Mouse (Mus musculus): Measurements from ENCODE around the gene Hist2h2be. TPM values are rescaled to one million over a fixed set of nuclear protein-coding genes. Genes with fewer than 3 reads are reported as not detected.

Gene Hist2h2be
- polyA plus RNA-seq, 1 experiment from 2014 or later = 23.5 TPM

Other genes with a start within 250 kb of the Hist2h2be start
- gene Plekho1, start 225.1 kb upstream of the Hist2h2be start, polyA plus RNA-seq (2014; fragmentation: Illumina TruSeq; extraction: RNeasy Lipid Tissue Mini Kit (QIAGEN cat#74804); ENCODE audit: low read depth, low replicate concordance) = 5.4 TPM
- 74.0 TPM for gene Vps45, start 162.7 kb upstream of the Hist2h2be start, polyA plus RNA-seq (2014; fragmentation: Illumina TruSeq; extraction: RNeasy Lipid Tissue Mini Kit (QIAGEN cat#74804); ENCODE audit: low read depth, low replicate concordance)
- gene Otud7b, start 116.6 kb upstream of the Hist2h2be start, polyA plus RNA-seq (2014; fragmentation: Illumina TruSeq; extraction: RNeasy Lipid Tissue Mini Kit (QIAGEN cat#74804); ENCODE audit: low read depth, low replicate concordance) = 26.7 TPM
- gene Mtmr11, start 59.1 kb upstream of the Hist2h2be start, polyA plus RNA-seq (2014; fragmentation: Illumina TruSeq; extraction: RNeasy Lipid Tissue Mini Kit (QIAGEN cat#74804); ENCODE audit: low read depth, low replicate concordance) = 15.3 TPM
- 15.0 TPM for gene Sf3b4, start 48.8 kb upstream of the Hist2h2be start, polyA plus RNA-seq (2014; fragmentation: Illumina TruSeq; extraction: RNeasy Lipid Tissue Mini Kit (QIAGEN cat#74804); ENCODE audit: low read depth, low replicate concordance)
- gene Sv2a, start 40.0 kb upstream of the Hist2h2be start, polyA plus RNA-seq (2014; fragmentation: Illumina TruSeq; extraction: RNeasy Lipid Tissue Mini Kit (QIAGEN cat#74804); ENCODE audit: low read depth, low replicate concordance) = 3.7 TPM
- 4.2 TPM for gene Bola1, start 1.4 kb upstream of the Hist2h2be start, polyA plus RNA-seq (2014; fragmentation: Illumina TruSeq; extraction: RNeasy Lipid Tissue Mini Kit (QIAGEN cat#74804); ENCODE audit: low read depth, low replicate concordance)
- not detected for gene Hist2h2ab, start 1.3 kb upstream of the Hist2h2be start, polyA plus RNA-seq (2014; fragmentation: Illumina TruSeq; extraction: RNeasy Lipid Tissue Mini Kit (QIAGEN cat#74804); ENCODE audit: low read depth, low replicate concordance)
- not detected for gene Hist2h2ac, start 239 bp upstream of the Hist2h2be start, polyA plus RNA-seq (2014; fragmentation: Illumina TruSeq; extraction: RNeasy Lipid Tissue Mini Kit (QIAGEN cat#74804); ENCODE audit: low read depth, low replicate concordance)
- gene Hist2h3c2, start 18.0 kb downstream of the Hist2h2be start, polyA plus RNA-seq (2014; fragmentation: Illumina TruSeq; extraction: RNeasy Lipid Tissue Mini Kit (QIAGEN cat#74804); ENCODE audit: low read depth, low replicate concordance) = 8.0 TPM
- gene Hist2h2aa2, start 19.2 kb downstream of the Hist2h2be start, polyA plus RNA-seq (2014; fragmentation: Illumina TruSeq; extraction: RNeasy Lipid Tissue Mini Kit (QIAGEN cat#74804); ENCODE audit: low read depth, low replicate concordance) = not detected
- gene Hist2h2aa1, start 24.4 kb downstream of the Hist2h2be start, polyA plus RNA-seq (2014; fragmentation: Illumina TruSeq; extraction: RNeasy Lipid Tissue Mini Kit (QIAGEN cat#74804); ENCODE audit: low read depth, low replicate concordance) = not detected
- gene Hist2h3c1, start 25.6 kb downstream of the Hist2h2be start, polyA plus RNA-seq (2014; fragmentation: Illumina TruSeq; extraction: RNeasy Lipid Tissue Mini Kit (QIAGEN cat#74804); ENCODE audit: low read depth, low replicate concordance) = 46.1 TPM
- 0.99 TPM for gene Hist2h4, start 42.2 kb downstream of the Hist2h2be start, polyA plus RNA-seq (2014; fragmentation: Illumina TruSeq; extraction: RNeasy Lipid Tissue Mini Kit (QIAGEN cat#74804); ENCODE audit: low read depth, low replicate concordance)
- not detected for gene Hist2h3b, start 47.5 kb downstream of the Hist2h2be start, polyA plus RNA-seq (2014; fragmentation: Illumina TruSeq; extraction: RNeasy Lipid Tissue Mini Kit (QIAGEN cat#74804); ENCODE audit: low read depth, low replicate concordance)
- not detected for gene Hist2h2bb, start 48.6 kb downstream of the Hist2h2be start, polyA plus RNA-seq (2014; fragmentation: Illumina TruSeq; extraction: RNeasy Lipid Tissue Mini Kit (QIAGEN cat#74804); ENCODE audit: low read depth, low replicate concordance)
- 0.99 TPM for gene Fcgr1, start 72.8 kb downstream of the Hist2h2be start, polyA plus RNA-seq (2014; fragmentation: Illumina TruSeq; extraction: RNeasy Lipid Tissue Mini Kit (QIAGEN cat#74804); ENCODE audit: low read depth, low replicate concordance)
- not detected for gene BC107364, start 231.2 kb downstream of the Hist2h2be start, polyA plus RNA-seq (2014; fragmentation: Illumina TruSeq; extraction: RNeasy Lipid Tissue Mini Kit (QIAGEN cat#74804); ENCODE audit: low read depth, low replicate concordance)